Mouse (Mus musculus): ENCODE measurements around the gene Dand5. TPM values are rescaled to one million over a fixed set of nuclear protein-coding genes. Genes with fewer than 3 reads are reported as not detected.

The Dand5 gene
- polyA plus RNA-seq, 1 experiment from 2014 or later: 16.9 TPM

DNA sequence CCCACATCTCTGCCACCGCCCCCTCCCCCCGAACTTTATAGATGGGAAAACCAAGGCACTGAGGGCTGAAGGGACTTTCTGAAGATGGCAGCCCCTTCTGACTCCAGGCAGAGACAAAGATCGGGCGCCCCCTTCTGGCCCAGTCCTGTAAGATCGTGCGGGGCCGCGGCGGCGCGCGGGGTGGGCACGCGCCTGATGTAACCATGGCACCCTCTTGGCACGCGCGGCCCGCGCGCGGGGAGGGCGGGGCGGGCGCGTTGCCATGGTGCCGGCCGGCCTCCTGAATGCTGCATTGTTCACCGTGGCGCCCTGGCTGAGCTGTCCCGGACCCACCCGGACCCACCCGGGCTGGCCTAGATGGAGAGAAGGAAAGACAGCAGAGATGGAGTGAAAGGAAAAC, 11.7 kb downstream of the Dand5 start:
- H3K4me1 ChIP-seq (ENCODE audit: control insufficient read depth, insufficient read depth, low read length): peaks cover 15% of the 10 kb centered on the region
- H3K36me3 ChIP-seq (ENCODE audit: control insufficient read depth, insufficient read depth, low read length): no peaks in the 10 kb centered on the region
- H3K27me3 ChIP-seq (ENCODE audit: control insufficient read depth, insufficient read depth, low read length): no peaks in the 10 kb centered on the region; the same call in 1 of the 2 replicates
- ATAC-seq (ENCODE audit: low read depth): peak; percentile 79
- 0 out of 2 replicates have a peak overlapping the region, but pooled peaks have one; percentile 13 for H3K27ac ChIP-seq (ENCODE audit: low read depth, low read length)
- H3K9me3 ChIP-seq (ENCODE audit: control insufficient read depth, low read length): no peaks in the 10 kb centered on the region
- no peak overlapping the region; the same call in 1 of the 2 replicates for H3K9ac ChIP-seq (replicated peaks; ENCODE audit: low read depth, low read length)
- under 1% methylated on average over 32 of the region's 32 CpGs for WGBS
- peak overlapping the region; percentile 40 for H3K4me2 ChIP-seq (ENCODE audit: low read depth, low read length)
- peak overlapping the region; percentile 22; the same call in 1 of the 2 replicates for H3K4me3 ChIP-seq (ENCODE audit: low read depth, low read length)

DNA sequence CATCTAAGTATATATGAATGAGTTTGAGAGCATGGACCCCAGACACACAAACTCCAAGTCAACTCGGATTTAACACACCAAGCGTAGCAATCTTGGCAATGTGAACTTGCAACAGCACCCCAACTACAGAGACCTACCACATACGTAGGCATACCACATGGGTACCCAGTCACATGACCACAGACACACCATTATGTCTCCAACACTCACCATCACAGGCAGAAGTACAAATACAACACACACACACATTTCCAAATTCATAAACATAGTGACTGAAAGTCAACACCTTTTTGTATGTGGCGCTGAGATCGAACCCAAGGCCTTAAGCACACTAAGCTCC, 12.7 kb downstream of the Dand5 start:
- ATAC-seq (ENCODE audit: low read depth): no peak
- no peak overlapping the region for H3K9ac ChIP-seq (replicated peaks; ENCODE audit: low read depth, low read length)
- no peaks in the 10 kb centered on the region for H3K9me3 ChIP-seq (ENCODE audit: control insufficient read depth, low read length)
- no peak overlapping the region for H3K27ac ChIP-seq (ENCODE audit: low read depth, low read length)
- no peaks in the 10 kb centered on the region for H3K36me3 ChIP-seq (ENCODE audit: control insufficient read depth, insufficient read depth, low read length)
- no peak overlapping the region for H3K4me2 ChIP-seq (ENCODE audit: low read depth, low read length)
- WGBS: 67% methylated on average over 5 of the region's 5 CpGs
- no peaks in the 10 kb centered on the region; the same call in 1 of the 2 replicates for H3K27me3 ChIP-seq (ENCODE audit: control insufficient read depth, insufficient read depth, low read length)
- no peak overlapping the region for H3K4me3 ChIP-seq (ENCODE audit: low read depth, low read length)
- peaks cover 9% of the 10 kb centered on the region for H3K4me1 ChIP-seq (ENCODE audit: control insufficient read depth, insufficient read depth, low read length)

DNA sequence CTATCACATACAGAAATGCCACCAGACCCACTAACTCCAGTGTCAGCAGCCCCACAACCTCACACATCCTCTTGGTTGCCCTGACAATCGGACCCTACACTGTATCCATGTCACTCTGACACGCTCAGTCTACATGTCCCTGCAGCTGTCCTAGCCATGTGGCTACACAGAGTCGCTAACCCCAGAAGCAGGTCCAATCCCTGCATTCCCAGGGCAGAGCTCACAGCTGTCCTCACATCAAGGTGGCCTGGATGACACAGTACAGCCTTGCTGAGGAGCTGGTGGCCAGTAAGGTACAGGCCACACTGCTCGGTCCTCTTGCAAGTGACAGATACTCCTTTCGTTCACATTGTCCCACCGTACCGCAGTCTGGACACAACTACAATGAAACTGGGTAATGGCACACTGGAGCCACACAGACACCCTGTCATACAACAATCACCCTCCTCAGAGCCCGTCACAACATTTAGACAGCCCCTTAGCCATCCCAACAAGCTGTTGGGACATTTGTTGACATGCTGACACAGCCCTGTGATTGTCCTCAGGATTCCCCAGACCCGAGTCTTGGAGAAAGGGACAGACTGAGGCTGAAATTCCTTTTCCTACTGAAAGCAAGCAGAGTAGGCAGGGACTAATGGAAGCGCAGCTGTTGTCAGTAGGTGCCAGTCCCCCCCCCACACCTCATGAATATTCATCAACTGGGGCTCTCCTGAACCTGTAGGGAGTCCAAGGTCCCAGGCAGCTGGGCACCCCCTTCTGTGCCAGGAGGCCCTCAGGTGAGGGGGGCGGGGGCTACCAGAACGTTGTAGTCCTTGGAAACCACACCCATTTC, 13.3 kb downstream of the Dand5 start:
- no peak for ATAC-seq (ENCODE audit: low read depth)

DNA sequence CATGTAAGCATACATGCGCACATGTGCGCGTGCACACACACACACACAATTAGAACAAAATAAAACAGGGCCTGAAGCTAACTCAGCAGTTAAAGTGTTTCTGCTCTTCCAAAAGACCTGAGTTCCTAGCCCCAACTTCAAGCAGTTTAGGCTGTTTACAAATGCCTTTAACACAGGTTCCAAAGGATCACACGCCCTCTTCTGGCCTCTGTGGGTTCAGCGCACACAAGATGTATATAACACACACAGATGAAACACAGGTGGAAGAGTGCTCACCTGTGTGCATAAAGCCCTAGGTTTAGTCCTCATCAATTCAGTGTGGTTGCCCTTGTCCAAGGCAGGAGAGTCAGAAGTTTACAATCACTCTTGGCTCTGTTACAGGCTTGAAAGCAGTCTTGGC, 16.6 kb downstream of the Dand5 start:
- no peak overlapping the region for H3K4me2 ChIP-seq (ENCODE audit: low read depth, low read length)
- H3K36me3 ChIP-seq (ENCODE audit: control insufficient read depth, insufficient read depth, low read length): no peaks in the 10 kb centered on the region
- H3K9me3 ChIP-seq (ENCODE audit: control insufficient read depth, low read length): no peaks in the 10 kb centered on the region
- 0 out of 2 replicates have a peak, but pooled peaks cover 6% of the 10 kb centered on the region for H3K27me3 ChIP-seq (ENCODE audit: control insufficient read depth, insufficient read depth, low read length)
- H3K4me3 ChIP-seq (ENCODE audit: low read depth, low read length): no peak overlapping the region
- no peak for ATAC-seq (ENCODE audit: low read depth)
- no peak overlapping the region for H3K27ac ChIP-seq (ENCODE audit: low read depth, low read length)
- H3K9ac ChIP-seq (replicated peaks; ENCODE audit: low read depth, low read length): no peak overlapping the region
- 96% methylated on average over 5 of the region's 5 CpGs for WGBS
- no peaks in the 10 kb centered on the region for H3K4me1 ChIP-seq (ENCODE audit: control insufficient read depth, insufficient read depth, low read length)

More for the DNA sequence above, 13.3 kb downstream of the Dand5 start:
- no peaks in the 10 kb centered on the region for H3K9me3 ChIP-seq (ENCODE audit: control insufficient read depth, low read length)
- WGBS: 53% methylated on average over 12 of the region's 12 CpGs
- peaks cover 3% of the 10 kb centered on the region; the same call in 1 of the 2 replicates for H3K4me1 ChIP-seq (ENCODE audit: control insufficient read depth, insufficient read depth, low read length)
- H3K36me3 ChIP-seq (ENCODE audit: control insufficient read depth, insufficient read depth, low read length): no peaks in the 10 kb centered on the region
- peak overlapping the region; percentile 6; the same call in 1 of the 2 replicates for H3K27ac ChIP-seq (ENCODE audit: low read depth, low read length)
- no peak overlapping the region for H3K4me3 ChIP-seq (ENCODE audit: low read depth, low read length)
- no peak overlapping the region for H3K9ac ChIP-seq (replicated peaks; ENCODE audit: low read depth, low read length)
- no peak overlapping the region for H3K4me2 ChIP-seq (ENCODE audit: low read depth, low read length)
- no peaks in the 10 kb centered on the region for H3K27me3 ChIP-seq (ENCODE audit: control insufficient read depth, insufficient read depth, low read length)

DNA sequence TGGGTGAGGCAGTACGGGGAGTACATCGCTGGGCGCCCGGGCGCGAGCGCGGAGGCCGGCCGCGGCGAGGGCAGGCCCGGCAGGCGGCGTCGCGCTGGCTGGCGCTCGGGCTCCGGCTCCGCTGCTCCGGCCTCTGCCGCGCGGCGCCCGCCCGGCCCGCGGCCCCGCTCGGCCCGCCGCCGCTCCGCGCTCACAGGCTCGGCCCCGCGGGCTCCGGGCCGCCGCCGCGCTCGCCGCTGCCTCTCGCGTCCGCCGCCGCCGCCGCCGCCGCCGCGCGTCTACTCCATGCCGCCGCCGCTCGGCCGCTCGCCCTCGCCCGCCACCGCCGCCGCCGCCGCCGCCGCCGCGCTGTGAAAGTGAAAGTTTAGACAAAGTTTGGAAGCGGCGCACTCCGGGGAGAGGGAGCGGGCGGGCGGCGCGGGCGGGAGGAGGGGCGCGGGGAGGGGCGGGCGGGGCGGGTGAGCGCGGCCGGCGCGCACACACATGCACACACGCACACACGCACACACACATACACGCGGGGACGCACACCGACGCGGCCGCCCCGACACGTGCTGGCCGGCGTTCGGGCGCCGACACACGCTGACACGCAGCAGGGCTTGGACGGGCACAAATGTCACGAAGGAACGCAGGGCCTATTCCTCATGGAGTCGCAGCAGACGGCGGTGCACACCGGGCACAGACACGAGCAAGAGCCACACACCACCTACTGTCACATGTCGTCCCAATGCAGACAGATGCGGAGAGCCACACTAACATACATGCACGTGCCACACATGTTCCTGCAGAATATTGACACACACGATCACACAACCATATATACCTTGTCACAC, 22.4 kb downstream of the Dand5 start, which contains the start of gene Nfix:
TSS of gene Nfix (minus strand) at position 346 of the 833 bp plus-strand sequence.
- peak; percentile 39; the same call in 1 of the 2 replicates for ATAC-seq (ENCODE audit: low read depth)
- peaks cover 5% of the 10 kb centered on the region; the same call in 1 of the 2 replicates for H3K4me1 ChIP-seq (ENCODE audit: control insufficient read depth, insufficient read depth, low read length)
- peak within 1 kb of the TSS; percentile 82 for H3K9ac ChIP-seq (replicated peaks; ENCODE audit: low read depth, low read length)

DNA sequence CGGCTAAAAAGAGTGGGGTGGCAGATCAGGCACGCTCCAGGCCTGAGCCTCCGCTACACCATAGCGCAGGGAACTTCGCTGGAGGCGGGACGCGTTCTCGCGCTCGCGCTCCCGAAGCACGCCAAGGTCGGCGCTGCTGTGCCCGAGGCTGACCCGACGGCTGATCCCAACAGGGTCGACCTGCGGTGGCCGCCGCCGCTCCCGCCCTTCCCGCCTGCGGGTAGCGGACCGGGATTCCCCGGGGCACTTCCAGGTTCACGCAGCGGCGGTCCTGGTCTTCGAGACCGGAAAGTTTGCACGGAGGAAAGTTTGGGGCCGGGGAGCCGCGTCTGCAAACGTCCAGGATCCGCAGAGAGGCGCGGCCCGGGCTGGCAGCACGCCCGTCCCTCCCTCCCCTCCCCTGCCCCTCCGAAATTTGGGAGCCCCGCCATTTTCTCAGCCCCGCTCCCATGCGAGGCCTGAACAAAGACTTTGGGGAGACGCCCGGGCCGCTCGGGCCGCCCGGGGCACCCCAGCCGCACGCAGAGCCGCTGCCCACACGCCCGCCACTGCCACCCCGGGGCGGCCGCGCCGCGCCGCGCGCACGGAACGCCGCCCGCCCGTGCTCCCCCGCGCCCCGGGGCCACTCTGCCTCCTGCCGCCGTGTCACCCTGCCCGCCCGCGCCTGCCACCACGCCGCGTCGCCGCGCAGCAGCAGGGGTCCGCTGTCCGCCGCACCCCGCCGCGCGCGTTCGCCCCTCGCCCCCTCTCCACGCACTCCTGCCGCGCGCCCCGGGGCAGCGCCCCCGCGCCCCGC, 23.3 kb downstream of the Dand5 start:
- ATAC-seq (ENCODE audit: low read depth): no peak
- under 1% methylated on average over 55 of the region's 108 CpGs for WGBS

More for the DNA sequence above, 22.4 kb downstream of the Dand5 start, which contains the start of gene Nfix:
- no peaks in the 10 kb centered on the region for H3K36me3 ChIP-seq (ENCODE audit: control insufficient read depth, insufficient read depth, low read length)
- peak within 1 kb of the TSS; percentile 80 for H3K4me2 ChIP-seq (ENCODE audit: low read depth, low read length)
- 2% methylated on average over 43 of the region's 125 CpGs for WGBS
- H3K4me3 ChIP-seq (ENCODE audit: low read depth, low read length): peak within 1 kb of the TSS; percentile 66
- H3K27me3 ChIP-seq (ENCODE audit: control insufficient read depth, insufficient read depth, low read length): peaks cover 27% of the 10 kb centered on the region
- no peaks in the 10 kb centered on the region for H3K9me3 ChIP-seq (ENCODE audit: control insufficient read depth, low read length)
- peak within 1 kb of the TSS; percentile 82 for H3K27ac ChIP-seq (ENCODE audit: low read depth, low read length)

DNA sequence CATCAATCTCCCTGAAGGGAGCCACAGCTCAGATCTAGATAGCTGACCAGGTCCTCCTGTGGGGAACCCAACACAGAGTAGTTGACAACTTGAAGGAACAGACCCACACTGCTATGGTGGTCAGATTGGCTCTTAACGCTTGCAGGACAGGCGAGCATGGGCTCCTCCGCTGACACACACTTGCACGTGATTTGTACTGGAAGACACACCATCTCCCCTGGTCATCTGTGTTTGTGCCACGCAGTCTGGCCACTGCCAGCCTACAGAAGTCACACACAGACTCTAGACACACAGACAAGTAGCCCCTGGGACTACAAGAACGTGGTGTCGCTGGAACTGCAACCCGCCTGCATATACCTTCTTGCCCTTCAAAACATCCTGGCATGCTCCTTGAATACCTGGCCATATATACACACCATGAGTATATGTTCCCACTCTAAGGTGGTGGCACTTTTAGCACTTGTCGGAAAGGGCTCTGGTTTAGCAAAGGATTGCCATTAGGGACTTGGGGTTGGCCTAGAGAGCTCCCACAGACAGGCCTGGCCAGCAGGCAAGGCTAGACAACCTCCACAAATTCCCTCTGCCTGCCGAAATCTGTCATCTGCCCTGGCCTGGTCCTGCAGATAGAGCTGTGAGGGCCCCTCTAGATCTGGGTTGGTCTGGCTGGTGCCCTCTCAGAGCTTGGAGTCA, 24.0 kb downstream of the Dand5 start:
- peak overlapping the region; percentile 82 for H3K27ac ChIP-seq (ENCODE audit: low read depth, low read length)
- peak overlapping the region; percentile 82 for H3K9ac ChIP-seq (replicated peaks; ENCODE audit: low read depth, low read length)
- ATAC-seq (ENCODE audit: low read depth): no peak
- peaks cover 30% of the 10 kb centered on the region for H3K27me3 ChIP-seq (ENCODE audit: control insufficient read depth, insufficient read depth, low read length)
- H3K36me3 ChIP-seq (ENCODE audit: control insufficient read depth, insufficient read depth, low read length): no peaks in the 10 kb centered on the region
- 41% methylated on average over 10 of the region's 10 CpGs for WGBS
- H3K9me3 ChIP-seq (ENCODE audit: control insufficient read depth, low read length): no peaks in the 10 kb centered on the region
- peak overlapping the region; percentile 80 for H3K4me2 ChIP-seq (ENCODE audit: low read depth, low read length)
- H3K4me1 ChIP-seq (ENCODE audit: control insufficient read depth, insufficient read depth, low read length): peaks cover 13% of the 10 kb centered on the region; the same call in 1 of the 2 replicates
- H3K4me3 ChIP-seq (ENCODE audit: low read depth, low read length): peak overlapping the region; percentile 66

More for the DNA sequence above, 23.3 kb downstream of the Dand5 start:
- Histone ChIP-seq H3K27me3 (ENCODE audit: control insufficient read depth, insufficient read depth, low read length) (peaks cover 30% of the 10 kb centered on the region), H3K4me3 (ENCODE audit: low read depth, low read length) (peak overlapping the region; percentile 66), H3K36me3 (ENCODE audit: control insufficient read depth, insufficient read depth, low read length) (no peaks in the 10 kb centered on the region), H3K4me2 (ENCODE audit: low read depth, low read length) (peak overlapping the region; percentile 80), H3K4me1 (ENCODE audit: control insufficient read depth, insufficient read depth, low read length) (peaks cover 13% of the 10 kb centered on the region; the same call in 1 of the 2 replicates), H3K27ac (ENCODE audit: low read depth, low read length) (peak overlapping the region; percentile 82), H3K9ac (replicated peaks; ENCODE audit: low read depth, low read length) (peak overlapping the region; percentile 82), H3K9me3 (ENCODE audit: control insufficient read depth, low read length) (no peaks in the 10 kb centered on the region)

DNA sequence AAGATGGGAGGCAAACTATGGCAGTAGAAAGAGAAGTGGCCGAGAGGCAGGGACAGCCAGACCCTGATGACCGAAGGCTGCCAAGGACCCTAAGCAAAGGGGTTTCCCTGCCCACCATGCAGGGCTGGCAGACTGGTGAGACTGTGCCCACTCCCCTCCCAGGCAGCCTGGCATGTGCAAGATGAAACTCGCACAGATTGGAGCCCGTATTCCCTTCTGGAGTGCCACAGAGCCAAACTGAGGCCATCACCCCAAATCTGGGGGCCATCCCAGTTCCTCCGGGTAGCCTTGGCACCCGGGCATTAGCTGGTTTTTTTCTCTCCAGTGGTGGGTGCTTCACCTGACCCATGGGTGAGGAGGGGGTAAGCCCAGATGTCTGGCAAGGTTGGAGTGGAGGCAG, 24.7 kb downstream of the Dand5 start:
- Histone ChIP-seq H3K4me1 (ENCODE audit: control insufficient read depth, insufficient read depth, low read length) (peaks cover 13% of the 10 kb centered on the region; the same call in 1 of the 2 replicates), H3K9ac (replicated peaks; ENCODE audit: low read depth, low read length) (no peak overlapping the region), H3K36me3 (ENCODE audit: control insufficient read depth, insufficient read depth, low read length) (no peaks in the 10 kb centered on the region), H3K27me3 (ENCODE audit: control insufficient read depth, insufficient read depth, low read length) (peaks cover 30% of the 10 kb centered on the region), H3K9me3 (ENCODE audit: control insufficient read depth, low read length) (no peaks in the 10 kb centered on the region), H3K4me3 (ENCODE audit: low read depth, low read length) (peak overlapping the region; percentile 66), H3K27ac (ENCODE audit: low read depth, low read length) (no peak overlapping the region), H3K4me2 (ENCODE audit: low read depth, low read length) (peak overlapping the region; percentile 80)
- ATAC-seq (ENCODE audit: low read depth): no peak
- WGBS: 66% methylated on average over 6 of the region's 6 CpGs

Data from neural tube, embryonic 14.5 days (tissue).